Mouse (Mus musculus) left cerebral cortex, postnatal 25 days (tissue): Measurements from ENCODE around the gene Jam3. TPM values are rescaled to one million over a fixed set of nuclear protein-coding genes. Genes with fewer than 3 reads are reported as not detected.

Source experiments
- DNase-seq, 2 experiments: peaks; one replicate each; pipeline ENCODE4 v3.0.0; 2022; ENCODE audit warnings: low spot score in 2 of 2, mixed read lengths in 1 of 2
- intact Hi-C: fragments of 180-260 bp; cut with DNase I; formaldehyde crosslinking; loops from one replicate; pipeline ENCODE4 v1.15.1; 2025
- total RNA-seq, 2 experiments: library from RNA; stranded (reverse); gene quantifications; 2 replicates each; pipeline ENCODE4 v1.2.3; 2021

The Jam3 gene
- total RNA-seq, 2 experiments from 2014 or later = 30.7 to 33.4 TPM

DNA sequence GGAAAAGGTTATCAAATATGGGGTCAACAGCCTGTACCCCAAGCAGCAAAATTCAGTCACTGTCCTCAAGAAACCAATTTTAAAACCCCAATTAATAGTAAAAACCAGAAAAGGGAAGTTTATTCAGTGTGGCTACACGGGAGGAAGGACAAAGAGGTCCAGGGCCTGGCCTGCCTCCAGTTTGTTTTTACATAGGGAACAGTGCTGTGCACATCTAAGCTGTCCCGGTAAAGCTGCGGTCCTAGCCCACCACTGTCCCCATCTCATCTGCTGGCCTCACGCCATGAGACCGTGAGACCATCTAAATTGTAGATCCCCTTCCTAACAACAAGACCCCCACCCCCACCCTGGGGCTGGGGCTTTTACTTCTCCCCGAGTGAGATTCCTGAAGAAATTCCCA, 29.8 kb downstream of the Jam3 start:
- no peak for DNase-seq
- intact Hi-C loops = loop anchor here (2.0 kb wide), 1 partner anchor 15 kb away; no protein-coding TSS in a partner anchor

DNA sequence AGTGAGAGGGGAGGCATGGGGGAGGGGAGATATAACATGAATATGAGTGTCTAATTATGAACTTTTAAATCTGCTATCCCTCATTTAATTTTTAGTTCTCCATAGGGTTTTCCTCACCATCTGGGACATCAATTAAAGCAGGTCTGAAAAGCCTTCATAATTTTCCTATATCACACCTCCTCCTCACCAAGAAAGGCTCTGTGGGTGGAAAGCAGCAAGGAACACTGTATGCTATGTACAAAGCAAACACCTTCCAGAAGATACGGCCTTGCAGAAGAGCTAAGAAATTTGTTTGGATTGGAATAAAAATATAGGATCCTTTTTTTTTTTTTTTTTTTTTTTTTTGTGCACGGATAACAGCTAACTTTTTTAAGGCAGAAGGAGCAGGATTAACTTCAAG, 31.3 kb downstream of the Jam3 start:
- intact Hi-C loops = loop anchor here (2.0 to 5.0 kb wide), 2 partner anchors 13 to 53 kb away; no protein-coding TSS in a partner anchor
- DNase-seq = peak; percentile 47 to 92

DNA sequence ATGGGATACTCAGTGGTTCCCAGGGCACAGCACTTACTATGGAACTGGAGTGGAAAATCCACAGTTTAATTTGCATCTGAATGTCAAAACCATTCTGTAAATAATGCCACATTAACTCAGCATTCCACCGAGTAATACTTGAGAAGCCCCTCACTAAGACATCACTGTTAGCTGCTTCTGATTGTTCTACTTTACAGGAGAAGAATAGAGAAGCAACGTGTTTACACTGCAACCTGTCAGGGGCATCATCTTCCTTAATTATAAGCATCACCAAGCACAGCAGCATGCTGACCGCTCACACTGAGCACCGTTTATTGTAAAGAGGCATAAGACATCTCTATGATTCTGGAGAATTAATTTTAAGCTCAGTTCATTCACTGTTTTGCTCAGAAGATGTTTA, 32.3 kb downstream of the Jam3 start:
- intact Hi-C loops = loop anchor here (5.0 kb wide), 1 partner anchor 54 kb away; no protein-coding TSS in a partner anchor
- no peak for DNase-seq

DNA sequence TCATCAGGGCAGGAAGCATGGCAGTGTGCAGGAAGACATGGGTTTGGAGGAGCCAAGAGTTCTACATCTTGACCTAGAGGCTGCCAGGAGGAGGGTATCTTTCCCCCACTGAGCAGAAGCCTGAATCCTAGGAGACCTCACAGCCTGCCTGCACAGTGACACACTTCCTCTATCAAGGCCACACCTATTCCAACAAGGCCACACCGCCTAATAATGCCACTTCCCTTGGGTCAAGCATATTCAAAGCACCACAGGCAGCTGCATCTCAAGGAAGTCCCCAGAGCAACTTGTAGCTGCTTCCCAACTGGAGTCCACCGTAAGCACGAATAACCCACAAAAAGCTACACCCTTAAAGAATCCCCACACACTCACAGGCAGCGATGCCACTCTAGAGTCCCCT, 33.1 kb downstream of the Jam3 start:
- intact Hi-C loops = loop anchor here (5.0 kb wide), 1 partner anchor 55 kb away; no protein-coding TSS in a partner anchor
- no peak for DNase-seq

DNA sequence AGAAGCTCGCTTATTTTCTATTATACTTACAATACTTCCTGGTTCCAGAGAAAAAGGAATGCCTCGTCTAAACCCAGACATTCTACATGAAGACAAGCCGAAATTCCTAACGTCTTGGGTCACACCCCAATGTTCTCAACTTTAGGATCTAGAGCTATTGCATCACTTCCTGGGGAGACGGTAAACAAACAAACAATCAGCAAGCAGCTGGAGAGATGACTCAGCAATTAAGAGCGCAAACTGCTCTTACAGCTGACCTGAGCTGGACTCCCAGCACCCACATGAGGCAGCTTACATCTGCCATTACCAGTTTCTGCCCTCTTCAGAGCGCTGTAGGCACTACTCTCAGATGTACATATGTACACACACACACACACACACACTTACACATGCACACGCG, 34.0 kb downstream of the Jam3 start:
- DNase-seq = no peak
- intact Hi-C loops = loop anchor here (5.0 kb wide), 1 partner anchor 56 kb away; no protein-coding TSS in a partner anchor

DNA sequence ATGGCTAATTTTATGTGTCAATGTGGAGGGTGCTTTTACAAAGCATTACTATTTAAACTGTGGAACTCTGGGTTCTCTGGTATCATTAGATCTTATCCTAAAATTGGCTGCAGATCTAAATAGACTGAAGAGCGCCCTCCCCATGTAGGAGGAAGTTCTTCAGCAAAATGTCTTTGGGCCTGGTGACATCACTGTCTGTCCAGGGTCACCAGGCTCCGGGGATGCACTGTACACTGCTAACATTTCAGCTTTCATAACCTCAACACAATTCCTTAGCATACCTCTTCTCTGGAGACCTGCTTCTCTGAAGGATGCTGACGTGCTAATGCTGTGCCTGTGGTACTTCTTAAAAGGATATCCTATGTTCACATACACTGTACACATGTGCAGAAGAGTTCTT, 43.5 kb downstream of the Jam3 start:
- intact Hi-C loops = loop anchor here (2.0 kb wide), 1 partner anchor 13 kb away; no protein-coding TSS in a partner anchor
- no peak for DNase-seq

DNA sequence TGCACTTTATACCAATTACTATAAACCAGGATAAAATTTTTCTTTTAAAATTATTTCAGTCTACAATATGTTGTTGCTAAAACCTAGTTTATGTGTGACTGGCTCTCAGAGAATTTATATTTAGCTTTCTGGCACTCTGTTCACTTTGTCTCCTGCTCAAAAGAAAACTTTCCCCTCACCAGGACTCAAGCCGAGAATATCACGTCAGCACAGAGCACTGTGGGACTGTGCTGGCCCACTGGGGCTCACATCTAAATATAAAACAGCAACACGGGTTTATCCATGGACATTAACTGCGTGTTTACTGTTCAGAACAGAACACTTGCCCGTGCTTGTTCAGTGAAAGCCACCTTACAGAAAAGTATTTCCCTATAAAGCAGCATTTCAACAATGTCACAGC, 44.5 kb downstream of the Jam3 start:
- DNase-seq = peak; percentile 45 to 87
- intact Hi-C loops = loop anchor here (1.0 to 2.0 kb wide), 2 partner anchors 14 to 70 kb away; no protein-coding TSS in a partner anchor

DNA sequence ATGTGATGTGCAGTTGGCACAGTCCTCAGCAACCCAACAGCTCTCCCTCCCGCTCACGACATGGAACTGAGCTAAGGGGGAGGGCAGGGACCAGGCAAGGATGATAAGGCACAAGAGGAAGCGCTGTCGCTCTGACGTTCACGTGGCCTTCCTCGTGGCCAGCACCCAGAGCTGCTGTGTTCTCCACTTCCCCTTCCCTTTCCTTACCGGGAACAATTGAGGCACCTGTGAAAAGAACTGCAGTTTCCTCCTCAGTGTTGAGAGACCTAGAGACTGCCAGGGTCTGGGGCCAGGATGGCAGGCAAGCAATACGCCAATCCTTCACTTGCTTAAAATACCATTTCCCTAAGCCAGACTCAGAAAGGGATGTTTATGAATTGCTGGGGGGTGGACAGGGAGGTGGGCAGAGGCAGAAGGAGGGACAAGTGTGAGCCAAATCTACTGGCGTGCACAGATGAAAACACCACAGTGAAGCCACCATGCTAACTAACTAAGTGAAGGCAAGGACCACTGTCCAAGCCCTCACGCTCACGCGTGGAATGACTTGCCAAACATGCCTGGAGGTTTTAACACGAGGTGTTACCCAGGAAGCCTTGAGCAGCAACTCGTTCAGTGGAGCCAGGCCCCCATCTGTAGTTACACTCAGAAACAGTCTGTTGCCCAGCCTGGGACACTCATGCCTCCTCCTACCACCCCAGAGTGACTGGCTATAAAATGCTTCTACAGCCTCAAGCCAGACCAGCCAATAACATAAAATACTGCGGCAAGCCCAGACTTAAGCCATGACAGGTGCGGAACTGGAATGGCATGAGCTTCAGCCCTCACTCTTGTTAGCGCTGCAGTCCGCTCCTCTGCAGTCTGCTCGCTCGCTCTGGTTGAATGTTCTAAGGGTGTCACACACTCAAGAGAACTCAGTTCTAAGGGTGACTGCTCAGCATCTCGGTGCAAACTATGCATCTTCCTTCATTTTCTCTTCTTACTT, 45.4 kb downstream of the Jam3 start:
- intact Hi-C loops = loop anchor here (1.0 to 5.0 kb wide), 5 partner anchors 15 to 217 kb away; partner anchors contain the start of gene Jam3
- DNase-seq = peak; percentile 62 to 84

DNA sequence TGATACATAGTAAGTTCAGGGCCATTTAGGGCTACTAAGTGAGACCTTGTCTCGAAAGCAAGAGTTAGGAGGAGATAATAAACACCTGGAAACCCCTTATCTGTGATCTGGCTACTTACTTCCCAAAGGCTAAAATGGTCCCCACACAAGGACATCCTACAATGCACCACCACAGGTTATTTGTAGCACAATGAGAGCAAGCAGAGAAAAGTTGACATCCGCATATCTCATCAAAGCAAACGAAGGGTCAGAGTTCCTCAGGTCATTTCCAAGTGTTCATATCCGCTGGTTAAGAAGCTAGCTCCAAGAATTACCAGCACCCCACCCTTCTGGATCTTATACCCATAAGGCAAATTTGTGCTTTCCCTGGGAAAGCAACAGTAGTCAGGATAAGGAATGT, 46.8 kb downstream of the Jam3 start:
- intact Hi-C loops = loop anchor here (5.0 kb wide), 3 partner anchors 49 to 219 kb away; partner anchors contain the start of gene Jam3
- DNase-seq = no peak

DNA sequence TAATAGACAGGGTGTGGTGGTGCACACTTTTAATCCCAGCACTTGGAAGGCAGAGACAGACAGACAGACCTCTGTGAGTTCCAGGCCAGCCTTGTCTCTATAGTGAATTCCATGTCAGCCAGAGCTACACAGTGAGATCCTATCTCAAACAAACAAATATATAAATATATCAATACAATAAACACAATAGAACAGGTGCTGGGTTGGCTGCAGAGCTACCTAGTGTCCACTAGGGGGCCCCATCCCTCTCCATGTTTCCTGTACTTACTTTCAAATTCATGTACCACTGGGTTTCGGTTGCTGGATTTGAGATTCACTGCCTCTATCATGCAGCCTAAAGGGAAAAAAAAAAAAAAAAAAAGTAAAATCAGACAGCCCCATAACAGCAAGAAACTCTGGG, 49.1 kb downstream of the Jam3 start:
- DNase-seq = peak; percentile 62 to 75
- intact Hi-C loops = loop anchor here (1.0 to 5.0 kb wide), 4 partner anchors 51 to 221 kb away; partner anchors contain the start of gene Jam3

DNA sequence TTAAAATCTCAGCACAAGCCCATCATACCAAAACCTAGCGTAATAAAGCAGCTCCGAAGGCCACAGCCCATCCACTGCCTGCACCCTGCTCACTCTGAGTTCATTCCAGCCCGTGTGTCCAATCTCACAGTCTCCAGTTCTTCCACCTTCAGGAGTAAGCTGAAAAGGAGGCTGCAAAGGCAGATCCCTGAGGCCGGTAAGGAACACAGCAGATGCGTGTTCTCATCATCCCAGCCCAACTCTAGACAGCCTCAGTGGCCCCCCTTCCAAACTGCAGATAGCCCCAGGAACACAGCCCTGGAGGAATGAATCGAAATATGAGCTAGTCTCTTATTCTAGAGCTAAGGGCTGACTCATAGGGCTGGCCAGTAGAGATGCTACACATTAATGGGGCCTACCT, 53.8 kb downstream of the Jam3 start:
- intact Hi-C loops = no loop called here
- no peak for DNase-seq

DNA sequence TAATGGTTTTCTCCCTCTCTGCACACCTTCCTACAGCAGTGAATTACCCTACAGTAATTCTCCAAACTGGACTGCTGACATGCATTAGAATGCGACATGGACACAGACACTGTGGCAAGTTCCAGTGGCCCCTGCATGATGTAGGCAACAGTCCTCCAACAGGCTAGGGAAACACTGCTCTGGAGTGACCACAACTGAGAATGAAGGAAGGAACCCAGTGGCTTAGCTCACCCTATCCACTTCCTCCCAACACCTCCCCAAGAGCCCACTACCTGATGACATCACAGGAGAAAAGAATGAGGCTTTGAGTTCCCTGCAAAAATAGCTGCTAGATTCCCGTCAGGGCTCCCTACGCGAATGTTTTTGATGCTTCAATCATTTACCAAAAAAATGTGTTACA, 55.7 kb downstream of the Jam3 start:
- intact Hi-C loops = no loop called here

DNA sequence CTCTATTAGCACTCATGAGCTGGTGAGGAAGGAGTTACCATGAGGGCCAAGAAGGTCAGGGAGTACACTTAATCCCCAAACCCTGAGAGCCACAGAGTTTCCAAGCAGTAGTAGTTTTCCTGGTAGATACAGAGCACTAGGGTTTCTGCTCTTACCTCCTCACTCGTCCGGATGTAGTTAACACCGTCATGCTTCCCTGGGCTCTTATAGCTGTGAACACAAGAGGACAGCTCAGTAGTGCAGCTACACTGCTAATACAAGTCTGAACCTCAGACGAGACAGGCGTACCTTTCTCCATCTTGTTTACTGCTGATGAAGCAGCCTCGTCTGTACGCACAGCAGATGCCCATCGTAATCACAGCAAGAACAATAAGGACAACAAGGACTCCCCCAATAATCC, 56.7 kb downstream of the Jam3 start:
- DNase-seq = no peak
- intact Hi-C loops = no loop called here

More for the DNA sequence above, 55.7 kb downstream of the Jam3 start:
- DNase-seq = no peak

DNA sequence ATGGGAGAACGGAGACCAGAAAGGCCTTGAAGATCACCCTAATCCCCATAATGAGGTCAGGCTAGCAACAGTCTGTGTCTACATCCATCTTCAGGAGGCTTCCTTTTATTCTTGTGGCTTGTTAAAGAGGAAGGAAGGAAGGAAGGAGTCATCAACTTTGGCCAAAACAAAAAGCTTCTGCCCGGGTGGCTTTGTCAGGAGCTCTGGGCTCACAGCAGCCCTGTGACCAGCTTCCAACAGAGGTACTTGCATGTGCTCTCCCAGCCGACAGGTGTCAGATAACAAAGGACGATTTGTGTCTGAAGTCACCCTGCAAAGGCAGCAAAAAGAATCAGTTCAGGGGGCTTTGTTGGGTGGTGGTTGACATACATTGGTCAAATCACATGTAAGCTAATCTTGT, 57.1 kb downstream of the Jam3 start:
- DNase-seq = no peak
- intact Hi-C loops = no loop called here

DNA sequence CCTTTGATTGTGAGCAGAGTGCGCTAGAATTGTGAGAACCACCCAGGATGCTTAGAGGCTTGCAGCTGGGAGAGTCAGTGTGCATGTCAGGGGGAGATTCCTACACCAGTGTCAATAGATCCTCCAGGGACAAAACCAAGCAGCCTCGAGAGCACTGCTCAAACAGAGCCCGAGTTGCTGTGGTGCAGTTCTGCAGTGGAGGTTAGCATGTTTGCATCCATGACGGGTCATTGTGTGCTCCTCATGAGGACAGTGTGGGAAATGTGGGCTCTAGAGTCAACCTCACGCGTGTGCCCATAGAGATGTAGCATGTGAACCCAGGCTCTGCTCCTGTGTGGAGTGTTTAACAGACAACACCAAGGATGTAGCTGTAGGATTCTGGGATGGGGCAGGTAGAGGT, 62.3 kb downstream of the Jam3 start:
- no peak for DNase-seq
- intact Hi-C loops = no loop called here

DNA sequence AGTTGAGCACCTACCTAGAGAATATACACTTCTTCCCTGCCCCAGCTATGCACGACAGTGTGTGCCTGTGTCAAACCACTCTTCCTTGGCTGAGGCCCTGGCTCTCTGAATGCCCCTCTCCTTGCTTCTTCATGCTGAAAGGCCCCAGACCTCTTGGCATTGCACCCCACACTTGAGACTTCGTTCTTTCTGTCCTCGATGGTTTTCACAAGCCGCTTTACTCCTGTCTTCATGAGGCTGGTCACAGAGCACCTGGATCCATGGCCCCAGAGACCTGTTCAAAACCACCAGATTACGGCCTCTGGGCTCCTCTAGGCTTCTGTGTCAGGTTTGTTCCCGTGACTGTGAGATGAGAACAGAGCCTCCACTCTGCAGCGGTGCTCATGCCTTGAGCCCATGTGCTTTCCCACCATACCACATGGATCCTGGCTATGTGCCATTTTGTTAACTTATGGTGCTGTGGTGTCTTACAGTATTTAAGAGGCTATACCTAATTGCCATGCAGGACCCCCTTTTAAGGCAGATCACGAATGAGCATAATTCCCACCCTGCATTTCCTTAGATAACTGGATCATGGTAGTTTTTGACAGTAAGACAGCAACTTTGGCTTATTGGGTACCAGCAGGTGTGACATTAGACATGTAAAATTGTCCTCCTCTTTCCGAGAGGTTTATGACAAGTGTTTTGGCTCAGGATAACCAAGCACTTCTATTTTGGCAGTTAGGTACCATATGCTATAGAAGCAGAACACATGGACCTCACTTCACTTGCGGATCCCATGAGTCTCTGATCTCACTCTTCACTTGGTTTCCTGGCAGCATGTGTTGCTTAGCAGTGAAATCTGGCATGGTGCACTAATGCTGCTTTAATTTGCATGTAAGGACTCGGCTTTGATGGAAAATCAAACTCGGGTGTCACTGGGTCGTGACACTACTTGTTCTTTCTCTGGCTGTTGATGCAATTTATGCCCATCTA, 64.1 kb downstream of the Jam3 start:
- intact Hi-C loops = no loop called here
- peak; percentile 33 to 81 for DNase-seq

DNA sequence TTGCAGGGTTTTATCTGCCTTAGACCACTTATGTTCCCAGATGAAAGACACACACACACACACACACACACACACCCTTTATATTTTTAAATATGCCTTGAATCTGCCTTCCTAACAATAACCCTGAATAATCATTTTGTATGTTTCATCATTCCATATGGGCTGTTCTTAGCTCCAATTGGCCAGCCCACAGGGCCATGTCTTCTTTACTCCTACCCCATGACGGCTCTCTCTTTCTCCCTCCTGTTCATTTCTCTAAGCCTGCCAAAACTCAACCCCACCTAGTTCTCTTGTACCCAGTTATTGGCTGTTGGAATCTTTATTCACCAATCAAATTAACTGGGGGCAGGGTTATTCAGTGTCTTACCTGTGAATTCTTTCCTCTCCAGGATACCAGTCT, 65.1 kb downstream of the Jam3 start:
- intact Hi-C loops = no loop called here
- peak in 1 of 2 experiments; percentile 53 for DNase-seq

DNA sequence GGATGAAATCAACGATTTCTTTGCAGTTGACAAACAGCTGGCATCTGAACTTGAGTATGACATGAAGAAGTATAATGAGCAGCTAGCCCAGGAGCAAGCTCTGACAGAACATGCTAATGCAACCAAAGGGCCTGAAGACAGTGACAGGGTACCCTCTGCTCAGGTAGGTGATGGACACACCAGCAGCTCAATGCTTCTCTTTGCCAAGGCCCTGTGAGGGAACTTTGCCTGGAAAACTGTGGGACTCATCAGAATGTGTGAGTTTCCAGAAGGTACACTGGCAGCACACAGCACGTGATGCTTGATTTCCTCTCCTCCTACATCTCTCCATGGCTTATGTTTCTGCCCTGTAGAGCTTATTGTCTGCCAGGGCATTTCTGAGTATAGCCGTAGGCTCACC, 67.8 kb downstream of the Jam3 start:
- intact Hi-C loops = no loop called here
- DNase-seq = peak in 1 of 2 experiments; percentile 20

DNA sequence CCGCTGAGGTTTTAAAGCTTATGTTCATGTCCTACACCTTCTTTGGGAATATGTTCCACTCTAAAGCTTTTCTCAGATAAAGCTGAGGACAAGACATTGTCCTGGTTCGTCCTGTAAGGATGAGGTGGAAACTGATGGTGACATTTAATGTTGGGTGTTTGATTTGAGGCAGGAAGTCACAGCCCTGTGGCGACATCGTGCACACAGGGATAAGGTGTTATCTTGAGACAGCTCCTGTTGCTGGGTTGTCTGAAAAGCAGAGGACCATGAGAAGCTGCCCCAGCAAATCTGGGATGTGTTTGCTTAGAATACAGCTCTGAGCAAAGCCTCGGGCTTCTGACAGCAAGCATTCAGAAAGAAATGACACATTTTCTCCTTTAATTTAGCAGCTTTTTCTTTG, 69.0 kb downstream of the Jam3 start:
- intact Hi-C loops = no loop called here
- no peak for DNase-seq

DNA sequence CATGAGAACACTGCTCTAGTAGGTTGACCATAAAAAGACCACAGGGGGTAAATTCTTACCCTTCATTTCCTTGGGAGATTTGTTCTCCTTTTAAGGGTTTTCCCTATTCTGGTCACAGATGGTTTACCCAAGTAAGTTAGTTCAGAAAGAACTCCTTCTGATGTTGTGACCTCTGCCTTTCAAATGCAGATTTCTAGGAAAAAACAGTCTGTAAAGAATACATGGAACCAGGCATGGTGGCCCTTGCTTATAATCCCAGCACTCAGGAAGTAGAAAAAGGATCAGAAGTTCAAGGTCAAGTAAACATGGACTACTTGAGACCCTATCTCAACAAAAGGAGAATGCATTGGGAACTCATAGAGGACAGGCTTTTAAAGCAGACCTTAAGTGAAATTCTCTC, 79.4 kb downstream of the Jam3 start:
- intact Hi-C loops = no loop called here
- no peak for DNase-seq
